Mouse (Mus musculus): ENCODE measurements around the gene P2ry6. TPM values are rescaled to one million over a fixed set of nuclear protein-coding genes. Genes with fewer than 3 reads are reported as not detected.

P2ry6 gene
- 5.5 TPM for polyA plus RNA-seq (2014; fragmentation: Illumina TruSeq; extraction: RNeasy Lipid Tissue Mini Kit (QIAGEN cat#74804); ENCODE audit: low read depth, low replicate concordance)

DNA sequence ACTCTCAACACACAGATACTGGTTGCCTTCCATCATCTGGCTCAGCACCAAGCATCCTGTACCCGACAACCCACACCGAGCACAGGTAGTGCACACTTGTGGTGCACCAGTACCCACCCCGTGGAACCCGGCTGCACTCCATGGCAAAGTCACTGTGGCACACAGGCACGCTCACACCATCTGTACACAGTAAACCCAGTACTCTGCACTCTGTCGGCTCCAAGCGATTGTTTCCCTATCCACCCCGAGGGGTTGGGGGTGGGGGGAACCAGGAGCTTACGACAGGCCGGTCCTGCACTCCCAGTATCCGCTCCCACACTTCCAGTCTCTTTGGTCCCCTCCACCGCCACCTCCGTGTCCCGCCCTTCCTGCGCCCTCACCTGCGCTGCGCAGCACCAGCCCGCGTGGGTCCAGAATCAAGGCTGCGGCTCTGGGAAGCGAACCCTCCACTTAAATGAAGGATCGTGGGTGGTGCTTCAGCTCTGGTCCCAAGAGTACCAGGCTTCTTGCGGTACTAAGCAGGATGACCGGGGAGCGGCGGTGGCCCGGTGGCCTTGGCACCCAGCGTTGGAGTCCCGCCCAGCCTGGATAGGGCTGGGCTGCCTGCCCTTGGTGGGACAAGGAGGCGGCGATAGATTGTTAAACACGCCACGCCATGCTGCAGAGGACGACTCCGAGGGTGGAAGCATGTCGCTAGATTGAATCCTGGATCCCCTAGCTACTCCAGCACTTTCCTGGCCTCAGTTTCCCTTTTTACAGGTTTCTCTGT is at the start of gene P2ry6:
Gene P2ry6, minus strand, starts transcription at position 515 of the 769 bp plus-strand sequence.

GRCm38 (mm10) chr7:101012541-101012940 is 38.1 kb upstream of the P2ry6 start, which contains the start of gene P2ry2:
TSS of gene P2ry2 (minus strand) at chr7:101012866.

GRCm38 (mm10) chr7:100931926-100932480 is 42.4 kb downstream of the P2ry6 start, which contains the start of gene Arhgef17:
TSS of gene Arhgef17 (minus strand) at chr7:100932107.

Other genes with a start within 250 kb of the P2ry6 start
- not detected for gene Relt, start 111.2 kb downstream of the P2ry6 start, polyA plus RNA-seq (2014; fragmentation: Illumina TruSeq; extraction: RNeasy Lipid Tissue Mini Kit (QIAGEN cat#74804); ENCODE audit: low read depth, low replicate concordance)
- 0.69 TPM for gene Arhgef17, start 42.5 kb downstream of the P2ry6 start, polyA plus RNA-seq (2014; fragmentation: Illumina TruSeq; extraction: RNeasy Lipid Tissue Mini Kit (QIAGEN cat#74804); ENCODE audit: low read depth, low replicate concordance)
- 2.8 TPM for gene P2ry2, start 38.2 kb upstream of the P2ry6 start, polyA plus RNA-seq (2014; fragmentation: Illumina TruSeq; extraction: RNeasy Lipid Tissue Mini Kit (QIAGEN cat#74804); ENCODE audit: low read depth, low replicate concordance)
- gene Fchsd2, start 118.2 kb upstream of the P2ry6 start, polyA plus RNA-seq (2014; fragmentation: Illumina TruSeq; extraction: RNeasy Lipid Tissue Mini Kit (QIAGEN cat#74804); ENCODE audit: low read depth, low replicate concordance): 224 TPM